Mouse (Mus musculus): ENCODE data around the gene Mfsd6.
"Not testable (repeated sequence)": the region's sequence is repeated elsewhere in the genome, so short reads cannot be mapped to it uniquely, and the experiment has no call there.

The Mfsd6 gene

GRCm38 (mm10) chr1:52707030-52707429 lies 20.2 kb downstream of the Mfsd6 start:
- no peak for DNase-seq

- no peak for DNase-seq
Observed at GRCm38 (mm10) chr1:52702738-52703491, 24.3 kb downstream of the Mfsd6 start.

- DNase-seq, result no peak
Observed at GRCm38 (mm10) chr1:52701941-52702340, 25.3 kb downstream of the Mfsd6 start.

- DNase-seq, result not testable (repeated sequence)
Observed at GRCm38 (mm10) chr1:52694456-52694855, 32.8 kb downstream of the Mfsd6 start.

- no peak for DNase-seq
Observed at GRCm38 (mm10) chr1:52687636-52688035, 39.6 kb downstream of the Mfsd6 start.

- DNase-seq, result no peak
Observed at GRCm38 (mm10) chr1:52683550-52683949, 43.7 kb downstream of the Mfsd6 start.

- DNase-seq, result peak; percentile 46 to 70
Observed at GRCm38 (mm10) chr1:52676621-52677020, 50.6 kb downstream of the Mfsd6 start.

- peak; percentile 30 to 58 for DNase-seq
Observed at GRCm38 (mm10) chr1:52675561-52676551, 51.4 kb downstream of the Mfsd6 start.

- DNase-seq, result no peak
Observed at GRCm38 (mm10) chr1:52669931-52670330, 57.3 kb downstream of the Mfsd6 start.

- DNase-seq, result no peak
Observed at GRCm38 (mm10) chr1:52668743-52669323, 58.4 kb downstream of the Mfsd6 start.

GRCm38 (mm10) chr1:52663228-52663627 lies 64.0 kb downstream of the Mfsd6 start:
- DNase-seq, result no peak

- no peak for DNase-seq
Observed at GRCm38 (mm10) chr1:52660765-52661164, 66.5 kb downstream of the Mfsd6 start.

- DNase-seq, result no peak
Observed at GRCm38 (mm10) chr1:52660278-52660677, 67.0 kb downstream of the Mfsd6 start.

- no peak for DNase-seq
Observed at GRCm38 (mm10) chr1:52658160-52658559, 69.1 kb downstream of the Mfsd6 start.

- DNase-seq, result no peak
Observed at GRCm38 (mm10) chr1:52655153-52655552, 72.1 kb downstream of the Mfsd6 start.

GRCm38 (mm10) chr1:52653366-52653765 lies 73.9 kb downstream of the Mfsd6 start:
- no peak for DNase-seq

- DNase-seq, result peak in 1 of 2 experiments; percentile 15
Observed at GRCm38 (mm10) chr1:52652601-52653253, 74.5 kb downstream of the Mfsd6 start.

- DNase-seq, result no peak
Observed at GRCm38 (mm10) chr1:52650066-52650465, 77.2 kb downstream of the Mfsd6 start.

- peak; percentile 77 to 80 for DNase-seq
Observed at GRCm38 (mm10) chr1:52648153-52649027, 78.9 kb downstream of the Mfsd6 start.

- DNase-seq, result no peak
Observed at GRCm38 (mm10) chr1:52640736-52641135, 86.5 kb downstream of the Mfsd6 start.

- DNase-seq, result no peak
Observed at GRCm38 (mm10) chr1:52640266-52640665, 87.0 kb downstream of the Mfsd6 start.

GRCm38 (mm10) chr1:52639090-52639489 lies 88.2 kb downstream of the Mfsd6 start:
- DNase-seq, result no peak

Data from kidney, postnatal 25 days (tissue).